27 mouse cellular contexts compared by ENCODE assay signal in genomic region chr4:117148815-117149214, GRCm38 (mm10). TPM values are rescaled to one million over a fixed set of nuclear protein-coding genes. Genes with fewer than 3 reads are reported as not detected.
A peak's percentile ranks its signal among the peaks of the same experiment; 100 is the strongest.
DNase-seq lines count a peak whose midpoint lies in the region; ATAC-seq and TF ChIP-seq lines count a peak whose summit lies in the region.
"Had no signal": no experiment of that assay in that cellular context is flagged by ENCODE, and none has a peak within 500 bp of the region (broad histone marks: within the 10 kb centered on the region; RNA-seq: fewer than 3 reads in every experiment).

No protein-coding gene starts in this region.

- no peak overlapping the region for H3K27ac ChIP-seq in hindbrain, embryonic 11.5 days (ENCODE audit: low read depth, low read length)
- no peak overlapping the region for H3K27ac ChIP-seq in hindbrain, postnatal 0 days
- no peak overlapping the region for H3K27ac ChIP-seq in midbrain, embryonic 11.5 days (ENCODE audit: low read depth, low read length)
- H3K27ac ChIP-seq in midbrain, embryonic 14.5 days (replicated peaks; ENCODE audit: low read depth, low read length) = no peak overlapping the region
- H3K27ac ChIP-seq in ES-E14 (ENCODE audit: insufficient read depth, low read depth, low read length, poor library complexity, severe bottlenecking) = peak overlapping the region; percentile 20; the same call in 1 of the 2 replicates
- peak overlapping the region; percentile 34; the same call in 1 of the 2 replicates for H3K27ac ChIP-seq in embryonic facial prominence, embryonic 15.5 days (replicated peaks)
- H3K27ac ChIP-seq: heart, embryonic 15.5 days; limb, embryonic 13.5 days had no signal

- WGBS in hindbrain, embryonic 11.5 days = 71% methylated on average over 24 of the region's 24 CpGs
- 68% methylated on average over 24 of the region's 24 CpGs for WGBS in hindbrain, postnatal 0 days
- 74% methylated on average over 24 of the region's 24 CpGs for WGBS in midbrain, embryonic 11.5 days
- 72% methylated on average over 24 of the region's 24 CpGs for WGBS in midbrain, embryonic 14.5 days
- 64% methylated on average over 24 of the region's 24 CpGs for WGBS in embryonic facial prominence, embryonic 15.5 days

- H3K36me3 ChIP-seq in hindbrain, embryonic 11.5 days (ENCODE audit: control insufficient read depth, insufficient read depth, low read length) = peaks cover 27% of the 10 kb centered on the region
- peaks cover 20% of the 10 kb centered on the region; the same call in 1 of the 2 replicates for H3K36me3 ChIP-seq in hindbrain, postnatal 0 days (ENCODE audit: insufficient read depth, low read length)
- H3K36me3 ChIP-seq in midbrain, embryonic 11.5 days (ENCODE audit: control insufficient read depth, insufficient read depth, low read length) = peaks cover 30% of the 10 kb centered on the region
- peaks cover 53% of the 10 kb centered on the region for H3K36me3 ChIP-seq in midbrain, embryonic 14.5 days (ENCODE audit: control insufficient read depth, insufficient read depth, low read length)
- H3K36me3 ChIP-seq in ES-E14 (ENCODE audit: control insufficient read depth, insufficient read depth, low read length, poor library complexity, severe bottlenecking) = peaks cover 38% of the 10 kb centered on the region
- peaks cover 50% of the 10 kb centered on the region for H3K36me3 ChIP-seq in embryonic facial prominence, embryonic 15.5 days

- no peaks in the 10 kb centered on the region for H3K27me3 ChIP-seq in hindbrain, embryonic 11.5 days (ENCODE audit: control insufficient read depth, insufficient read depth, low read length)
- H3K27me3 ChIP-seq in hindbrain, postnatal 0 days (ENCODE audit: insufficient read depth, low read length) = no peaks in the 10 kb centered on the region
- no peaks in the 10 kb centered on the region for H3K27me3 ChIP-seq in midbrain, embryonic 11.5 days (ENCODE audit: control insufficient read depth, insufficient read depth, low read length)
- H3K27me3 ChIP-seq in midbrain, embryonic 14.5 days (ENCODE audit: control insufficient read depth, insufficient read depth, low read length) = no peaks in the 10 kb centered on the region
- H3K27me3 ChIP-seq in embryonic facial prominence, embryonic 15.5 days = no peaks in the 10 kb centered on the region
- H3K27me3 ChIP-seq: heart, embryonic 15.5 days; limb, embryonic 13.5 days had no signal

- no peaks in the 10 kb centered on the region for H3K9me3 ChIP-seq in hindbrain, embryonic 11.5 days (ENCODE audit: control insufficient read depth, low read length)
- no peaks in the 10 kb centered on the region for H3K9me3 ChIP-seq in hindbrain, postnatal 0 days (ENCODE audit: low read length)
- H3K9me3 ChIP-seq in midbrain, embryonic 11.5 days (ENCODE audit: control insufficient read depth, low read length) = no peaks in the 10 kb centered on the region
- H3K9me3 ChIP-seq in midbrain, embryonic 14.5 days (ENCODE audit: control insufficient read depth, low read length) = no peaks in the 10 kb centered on the region
- H3K9me3 ChIP-seq in ES-E14 (ENCODE audit: control insufficient read depth, insufficient read depth, low read depth, low read length) = no peaks in the 10 kb centered on the region
- H3K9me3 ChIP-seq in embryonic facial prominence, embryonic 15.5 days (replicated peaks) = no peaks in the 10 kb centered on the region
- H3K9me3 ChIP-seq: G1E; heart, embryonic 15.5 days; limb, embryonic 13.5 days had no signal

- intact Hi-C loops in gastrocnemius, postnatal 14 days (cut with DNase I; ENCODE audit: low total_unique reads) = no loop called here

- no peak overlapping the region for H3K4me3 ChIP-seq in hindbrain, embryonic 11.5 days (ENCODE audit: low read depth, low read length)
- H3K4me3 ChIP-seq in hindbrain, postnatal 0 days (ENCODE audit: low read length) = no peak overlapping the region
- no peak overlapping the region for H3K4me3 ChIP-seq in midbrain, embryonic 11.5 days (ENCODE audit: low read depth, low read length)
- H3K4me3 ChIP-seq in midbrain, embryonic 14.5 days (replicated peaks; ENCODE audit: low read depth, low read length) = no peak overlapping the region
- peak overlapping the region in 1 of 2 experiments; percentile 45; a peak in 2 of 4 replicates for H3K4me3 ChIP-seq in ES-E14 (ENCODE audit: insufficient read depth in 1 of 2, low read depth in 1 of 2, low read length in 2 of 2, poor library complexity in 1 of 2, severe bottlenecking in 1 of 2)
- H3K4me3 ChIP-seq in embryonic facial prominence, embryonic 15.5 days (replicated peaks) = no peak overlapping the region
- H3K4me3 ChIP-seq: erythroblast, embryonic 14.5 days; heart, embryonic 15.5 days; limb, embryonic 13.5 days had no signal

- TF ChIP-seq CTCF in hindbrain, postnatal 0 days (IDR thresholded peaks at IDR 0.05; ENCODE audit: low read depth) = no peak

- no peak overlapping the region for H3K4me2 ChIP-seq in hindbrain, embryonic 11.5 days (replicated peaks; ENCODE audit: low read depth, low read length)
- H3K4me2 ChIP-seq in hindbrain, postnatal 0 days (ENCODE audit: low read depth, low read length) = no peak overlapping the region
- no peak overlapping the region for H3K4me2 ChIP-seq in midbrain, embryonic 11.5 days
- H3K4me2 ChIP-seq in midbrain, embryonic 14.5 days (ENCODE audit: low read length) = no peak overlapping the region
- H3K4me2 ChIP-seq in embryonic facial prominence, embryonic 15.5 days (replicated peaks) = no peak overlapping the region
- H3K4me2 ChIP-seq: heart, embryonic 15.5 days; limb, embryonic 13.5 days had no signal

- H3K9ac ChIP-seq in hindbrain, embryonic 11.5 days (ENCODE audit: low read depth, low read length) = no peak overlapping the region
- H3K9ac ChIP-seq in hindbrain, postnatal 0 days (replicated peaks; ENCODE audit: low read length) = no peak overlapping the region
- no peak overlapping the region for H3K9ac ChIP-seq in midbrain, embryonic 11.5 days (ENCODE audit: low read length)
- no peak overlapping the region for H3K9ac ChIP-seq in midbrain, embryonic 14.5 days (replicated peaks; ENCODE audit: low read length)
- peak overlapping the region; percentile 72 for H3K9ac ChIP-seq in ES-E14 (ENCODE audit: insufficient read depth, low read depth, low read length, poor library complexity, severe bottlenecking)
- H3K9ac ChIP-seq in embryonic facial prominence, embryonic 15.5 days = no peak overlapping the region
- H3K9ac ChIP-seq: heart, embryonic 15.5 days; limb, embryonic 13.5 days had no signal

- peak; percentile 30; the same call in 1 of the 2 replicates for ATAC-seq in hindbrain, embryonic 11.5 days (ENCODE audit: low FRiP score)
- no peak for ATAC-seq in hindbrain, postnatal 0 days
- 0 out of 2 replicates have a peak, but pooled peaks have one; percentile 20 for ATAC-seq in midbrain, embryonic 11.5 days (ENCODE audit: low FRiP score)
- ATAC-seq in midbrain, embryonic 14.5 days (ENCODE audit: low FRiP score, low TSS enrichment) = no peak; the same call in 1 of the 2 replicates
- ATAC-seq in embryonic facial prominence, embryonic 15.5 days (ENCODE audit: insufficient number of reproducible peaks, low FRiP score, low TSS enrichment, low read depth) = no peak
- ATAC-seq: inflammation-experienced regulatory T-cells, adult 6 months had no signal

- in situ Hi-C loops in ES-E14 (cut with MboI; ENCODE audit: low sequenced_read_pairs in 2 of 2, unreplicated experiment in 2 of 2) = loop anchor here in 1 of 2 experiments (25.0 kb wide), 1 partner anchor 337 kb away; the partner anchor contains the start of genes Hpdl, Mutyh and Toe1

- DNase-seq in hindbrain, embryonic 11.5 days (ENCODE audit: low spot score) = no peak
- DNase-seq in hindbrain, postnatal 0 days (ENCODE audit: low spot score) = no peak
- no peak for DNase-seq in midbrain, embryonic 11.5 days (ENCODE audit: low spot score, missing footprints)
- no peak for DNase-seq in midbrain, embryonic 14.5 days
- no peak for DNase-seq in ES-E14 (ENCODE audit: low read depth, low spot score)
- DNase-seq in cerebellum, postnatal 14 days = no peak
- no peak for DNase-seq in gastrocnemius, postnatal 14 days
- DNase-seq: adrenal gland, postnatal 25 days; cerebellum, adult 18-20 months; cerebellum, postnatal 36 days; heart, adult 18-20 months; kidney, adult 9 months; kidney, postnatal 4 days; lung, adult 2 months; right cerebral cortex, postnatal 14 days; thymus, adult 2 months had no signal

- no peaks in the 10 kb centered on the region; the same call in none of the 2 replicates for H3K4me1 ChIP-seq in hindbrain, embryonic 11.5 days (replicated peaks; ENCODE audit: control insufficient read depth, insufficient read depth, low read length)
- no peaks in the 10 kb centered on the region for H3K4me1 ChIP-seq in hindbrain, postnatal 0 days (ENCODE audit: insufficient read depth, low read length)
- no peaks in the 10 kb centered on the region; the same call in 1 of the 2 replicates for H3K4me1 ChIP-seq in midbrain, embryonic 11.5 days (ENCODE audit: control insufficient read depth, insufficient read depth, low read length)
- no peaks in the 10 kb centered on the region for H3K4me1 ChIP-seq in midbrain, embryonic 14.5 days (ENCODE audit: control insufficient read depth, insufficient read depth, low read length)
- peaks cover 0 to 7% of the 10 kb centered on the region in 2 experiments; a peak in 1 of 4 replicates for H3K4me1 ChIP-seq in ES-E14 (ENCODE audit: control insufficient read depth in 2 of 2, insufficient read depth in 2 of 2, low read length in 2 of 2, poor library complexity in 1 of 2)
- peaks cover 10% of the 10 kb centered on the region for H3K4me1 ChIP-seq in embryonic facial prominence, embryonic 15.5 days

RNA-seq across cellular contexts. Expression of gene Rps8, which starts 7.2 kb away (rescaled TPM):
- polyA plus RNA-seq in hindbrain, embryonic 11.5 days (2014; fragmentation: Nextera tagmentation; extraction: Ambion mirVana) = 779 and 892 TPM in 2 replicates
- total RNA-seq in hindbrain, postnatal 0 days (2014; rRNA removed) = 463 and 470 TPM in 2 replicates
- 523 and 530 TPM in 2 replicates for polyA plus RNA-seq in hindbrain, postnatal 0 days (2015; fragmentation: Nextera tagmentation; extraction: Ambion mirVana)
- polyA plus RNA-seq in midbrain, embryonic 11.5 days (2014; fragmentation: Nextera tagmentation; extraction: Ambion mirVana) = 780 and 794 TPM in 2 replicates
- 599 and 678 TPM in 2 replicates for polyA plus RNA-seq in midbrain, embryonic 14.5 days (2014; fragmentation: Nextera tagmentation; extraction: Ambion mirVana)
- 3,133 and 3,400 TPM in 2 replicates for total RNA-seq in ES-E14 (2012; rRNA removed)
- polyA plus RNA-seq in embryonic facial prominence, embryonic 15.5 days (2015; fragmentation: Nextera tagmentation; extraction: Ambion mirVana) = 934 and 968 TPM in 2 replicates
- total RNA-seq in gastrocnemius, postnatal 14 days (2021) = 100 to 1,000 TPM; 786 to 929 TPM

RNA-seq across cellular contexts. Expression of gene Plk3, which starts 15.1 kb away (rescaled TPM):
- 31.3 and 37.1 TPM in 2 replicates for polyA plus RNA-seq in hindbrain, embryonic 11.5 days (2014; fragmentation: Nextera tagmentation; extraction: Ambion mirVana)
- 23.9 and 29.8 TPM in 2 replicates for total RNA-seq in hindbrain, postnatal 0 days (2014; rRNA removed)
- polyA plus RNA-seq in hindbrain, postnatal 0 days (2015; fragmentation: Nextera tagmentation; extraction: Ambion mirVana) = 26.8 and 29.1 TPM in 2 replicates
- 28.0 and 32.8 TPM in 2 replicates for polyA plus RNA-seq in midbrain, embryonic 11.5 days (2014; fragmentation: Nextera tagmentation; extraction: Ambion mirVana)
- 15.7 and 17.5 TPM in 2 replicates for polyA plus RNA-seq in midbrain, embryonic 14.5 days (2014; fragmentation: Nextera tagmentation; extraction: Ambion mirVana)
- 26.7 and 28.3 TPM in 2 replicates for total RNA-seq in ES-E14 (2012; rRNA removed)
- 7.7 and 8.1 TPM in 2 replicates for polyA plus RNA-seq in embryonic facial prominence, embryonic 15.5 days (2015; fragmentation: Nextera tagmentation; extraction: Ambion mirVana)
- total RNA-seq in gastrocnemius, postnatal 14 days (2021) = under 1 TPM; 0.91 to 0.96 TPM

RNA-seq across cellular contexts. Expression of gene Tctex1d4, which starts 22.2 kb away (rescaled TPM):
- 0.60 TPM in 1 of 2 replicates, not detected in the other for polyA plus RNA-seq in hindbrain, embryonic 11.5 days (2014; fragmentation: Nextera tagmentation; extraction: Ambion mirVana)
- 2.0 and 5.8 TPM in 2 replicates for total RNA-seq in hindbrain, postnatal 0 days (2014; rRNA removed)
- 2.0 and 2.8 TPM in 2 replicates for polyA plus RNA-seq in hindbrain, postnatal 0 days (2015; fragmentation: Nextera tagmentation; extraction: Ambion mirVana)
- not detected in 2 replicates for polyA plus RNA-seq in midbrain, embryonic 11.5 days (2014; fragmentation: Nextera tagmentation; extraction: Ambion mirVana)
- not detected in 2 replicates for polyA plus RNA-seq in midbrain, embryonic 14.5 days (2014; fragmentation: Nextera tagmentation; extraction: Ambion mirVana)
- total RNA-seq in ES-E14 (2012; rRNA removed) = 0.49 and 1.2 TPM in 2 replicates
- 3.0 and 6.1 TPM in 2 replicates for polyA plus RNA-seq in embryonic facial prominence, embryonic 15.5 days (2015; fragmentation: Nextera tagmentation; extraction: Ambion mirVana)
- total RNA-seq in gastrocnemius, postnatal 14 days (2021) = not detected
- total RNA-seq: adrenal gland, postnatal 25 days; gastrocnemius, adult 8-10 months; hematopoietic stem cell, adult 5-6 weeks; megakaryocyte-erythroid progenitor cell, adult 5-6 weeks had no signal
- polyA plus RNA-seq: erythroblast, embryonic 14.5 days; heart, embryonic 15.5 days; limb, embryonic 13.5 days; neural tube, embryonic 14.5 days; stomach, embryonic 14.5 days had no signal

RNA-seq across cellular contexts. Expression of gene Btbd19, which starts 23.3 kb away (rescaled TPM):
- 3.6 and 3.8 TPM in 2 replicates for polyA plus RNA-seq in hindbrain, embryonic 11.5 days (2014; fragmentation: Nextera tagmentation; extraction: Ambion mirVana)
- total RNA-seq in hindbrain, postnatal 0 days (2014; rRNA removed) = 7.8 and 9.1 TPM in 2 replicates
- 4.9 and 5.4 TPM in 2 replicates for polyA plus RNA-seq in hindbrain, postnatal 0 days (2015; fragmentation: Nextera tagmentation; extraction: Ambion mirVana)
- 2.7 and 3.8 TPM in 2 replicates for polyA plus RNA-seq in midbrain, embryonic 11.5 days (2014; fragmentation: Nextera tagmentation; extraction: Ambion mirVana)
- 3.2 and 3.4 TPM in 2 replicates for polyA plus RNA-seq in midbrain, embryonic 14.5 days (2014; fragmentation: Nextera tagmentation; extraction: Ambion mirVana)
- total RNA-seq in ES-E14 (2012; rRNA removed) = 51.2 and 87.1 TPM in 2 replicates
- 13.2 and 13.5 TPM in 2 replicates for polyA plus RNA-seq in embryonic facial prominence, embryonic 15.5 days (2015; fragmentation: Nextera tagmentation; extraction: Ambion mirVana)
- total RNA-seq in gastrocnemius, postnatal 14 days (2021) = 1 to 10 TPM; 3.3 to 3.6 TPM

RNA-seq across cellular contexts. Expression of gene Kif2c, which starts 33.6 kb away (rescaled TPM):
- 77.5 and 86.2 TPM in 2 replicates for polyA plus RNA-seq in hindbrain, embryonic 11.5 days (2014; fragmentation: Nextera tagmentation; extraction: Ambion mirVana)
- 5.0 and 8.4 TPM in 2 replicates for total RNA-seq in hindbrain, postnatal 0 days (2014; rRNA removed)
- 6.9 and 10.1 TPM in 2 replicates for polyA plus RNA-seq in hindbrain, postnatal 0 days (2015; fragmentation: Nextera tagmentation; extraction: Ambion mirVana)
- 103 and 104 TPM in 2 replicates for polyA plus RNA-seq in midbrain, embryonic 11.5 days (2014; fragmentation: Nextera tagmentation; extraction: Ambion mirVana)
- 7.2 and 16.0 TPM in 2 replicates for polyA plus RNA-seq in midbrain, embryonic 14.5 days (2014; fragmentation: Nextera tagmentation; extraction: Ambion mirVana)
- 73.1 and 86.0 TPM in 2 replicates for total RNA-seq in ES-E14 (2012; rRNA removed)
- polyA plus RNA-seq in embryonic facial prominence, embryonic 15.5 days (2015; fragmentation: Nextera tagmentation; extraction: Ambion mirVana) = 45.8 and 47.5 TPM in 2 replicates
- total RNA-seq in gastrocnemius, postnatal 14 days (2021) = 1 to 10 TPM; 1.6 to 1.8 TPM
- total RNA-seq: gastrocnemius, adult 8-10 months had no signal

Comparison
In these comparisons a context has a peak if more than half of its experiments do, and no peak if none do; other contexts are left out.
1. ATAC-seq: peak in hindbrain, embryonic 11.5 days (single experiment) and midbrain, embryonic 11.5 days (single experiment); none in hindbrain, postnatal 0 days (single experiment), midbrain, embryonic 14.5 days (single experiment) and embryonic facial prominence, embryonic 15.5 days (single experiment).
2. H3K27ac ChIP-seq: peak in ES-E14 (single experiment) and embryonic facial prominence, embryonic 15.5 days (single experiment); none in hindbrain, embryonic 11.5 days (single experiment), hindbrain, postnatal 0 days (single experiment), midbrain, embryonic 11.5 days (single experiment) and midbrain, embryonic 14.5 days (single experiment).